Mouse (Mus musculus): ENCODE measurements around the gene Rbm47. TPM values are rescaled to one million over a fixed set of nuclear protein-coding genes. Genes with fewer than 3 reads are reported as not detected.

Rbm47 gene
- polyA plus RNA-seq, 1 experiment = 14.2 TPM

DNA sequence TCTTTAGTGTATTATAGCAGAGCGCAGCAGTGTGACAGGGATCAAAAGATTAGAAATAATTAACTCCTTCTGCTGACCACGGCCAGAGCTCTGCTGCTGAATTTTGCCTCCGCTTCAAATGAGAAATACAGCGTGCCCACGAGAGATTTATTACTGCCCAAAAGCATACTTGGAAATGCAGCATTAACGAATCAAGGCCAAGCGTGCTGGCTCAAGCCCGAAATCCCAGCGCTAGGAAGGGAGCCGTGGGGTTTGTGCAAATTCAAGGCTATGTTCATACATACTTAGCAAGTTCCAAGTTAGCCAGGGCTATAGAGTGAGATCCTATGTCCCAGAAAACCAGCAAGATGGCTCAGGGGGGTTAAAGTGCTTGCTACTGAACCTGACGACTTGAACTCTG lies 47.5 kb downstream of the Rbm47 start:
- DNase-seq (ENCODE audit: low spot score) = no peak

GRCm38 (mm10) chr5:66124931-66125330 lies 48.0 kb downstream of the Rbm47 start:
- DNase-seq (ENCODE audit: low spot score) = no peak

GRCm38 (mm10) chr5:66124089-66124400 lies 48.9 kb downstream of the Rbm47 start:
- DNase-seq (ENCODE audit: low spot score) = no peak

DNA sequence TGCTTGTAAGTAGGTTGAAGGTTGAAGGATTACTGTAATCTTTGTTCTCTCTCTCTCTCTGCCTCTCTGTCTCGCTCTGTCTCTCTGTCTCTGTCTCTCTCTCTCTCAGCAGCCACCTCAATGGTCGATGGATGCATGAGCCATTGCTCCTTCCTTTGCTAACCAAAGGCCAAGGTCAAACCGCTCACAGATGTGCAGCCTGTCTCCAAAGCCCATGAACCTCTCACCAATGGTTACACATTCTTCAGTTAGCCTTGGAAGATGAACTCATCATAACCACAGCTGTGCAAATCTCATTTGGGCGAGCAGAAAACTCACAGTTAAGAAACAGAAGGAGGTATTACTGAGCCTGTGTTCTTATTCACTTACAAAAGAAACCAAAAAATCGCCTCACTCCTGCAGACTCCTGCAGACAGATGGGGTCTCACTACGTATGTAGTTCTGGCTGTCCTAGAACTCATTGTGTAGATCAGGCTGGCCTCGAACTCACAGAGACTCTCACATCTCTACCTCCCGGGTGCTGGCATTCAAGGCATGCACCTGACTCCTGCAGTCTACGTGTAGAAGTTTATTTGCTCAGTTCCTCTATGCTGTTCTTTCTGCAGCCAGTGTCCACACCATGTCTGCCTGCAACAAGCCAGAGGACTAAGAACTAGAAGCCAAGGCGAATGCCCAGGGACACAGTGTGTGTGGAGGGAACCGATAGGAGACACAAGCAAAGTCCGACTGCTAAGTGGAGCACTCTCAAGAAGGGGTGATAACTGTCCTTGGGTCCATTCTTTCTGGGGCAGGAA lies 49.4 kb downstream of the Rbm47 start:
- no peak for DNase-seq (ENCODE audit: low spot score)

DNA sequence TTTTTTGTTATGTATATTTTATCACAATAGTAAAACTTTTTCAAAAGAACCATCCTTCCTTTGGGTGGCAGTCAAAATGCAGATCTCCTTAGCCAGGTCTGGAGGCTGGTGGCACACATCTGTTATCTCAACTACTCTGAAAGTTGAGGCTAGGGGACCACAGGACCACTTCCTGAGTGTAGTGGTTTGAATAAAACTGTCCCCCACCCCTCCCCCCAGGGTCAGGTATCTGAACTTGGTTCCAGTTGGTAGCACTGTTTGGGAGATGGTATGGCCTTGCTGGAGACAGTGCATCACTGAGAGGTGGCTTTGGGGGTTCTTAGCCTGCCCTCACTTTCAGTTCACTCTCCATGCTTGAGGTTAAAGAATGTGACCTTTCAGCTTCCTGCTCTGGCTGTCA lies 51.7 kb downstream of the Rbm47 start:
- no peak for DNase-seq (ENCODE audit: low spot score)

GRCm38 (mm10) chr5:66114751-66115150 lies 58.2 kb downstream of the Rbm47 start:
- DNase-seq (ENCODE audit: low spot score) = no peak

- no peak for DNase-seq (ENCODE audit: low spot score)
Observed at GRCm38 (mm10) chr5:66114208-66114607, 58.7 kb downstream of the Rbm47 start.

DNA sequence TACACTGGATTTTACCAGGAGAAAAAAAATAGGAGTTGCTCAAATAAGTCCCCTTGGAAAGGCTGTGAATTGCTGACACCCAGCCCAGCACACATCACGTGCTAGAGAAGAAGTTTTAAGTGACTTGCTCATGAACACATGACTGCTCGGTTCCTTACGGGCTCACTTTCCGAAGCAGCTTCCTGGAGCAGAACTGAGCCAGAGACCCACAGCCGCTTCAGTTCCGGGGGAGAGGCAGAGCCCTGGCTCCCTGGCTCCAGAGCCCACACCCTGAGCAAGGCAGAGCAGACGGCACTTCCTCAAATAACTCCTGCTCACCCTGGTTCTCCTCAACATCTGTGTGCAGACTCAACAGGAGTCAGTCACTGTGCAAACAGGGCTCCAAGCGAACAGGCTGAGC lies 60.9 kb downstream of the Rbm47 start:
- DNase-seq (ENCODE audit: low spot score) = no peak

DNA sequence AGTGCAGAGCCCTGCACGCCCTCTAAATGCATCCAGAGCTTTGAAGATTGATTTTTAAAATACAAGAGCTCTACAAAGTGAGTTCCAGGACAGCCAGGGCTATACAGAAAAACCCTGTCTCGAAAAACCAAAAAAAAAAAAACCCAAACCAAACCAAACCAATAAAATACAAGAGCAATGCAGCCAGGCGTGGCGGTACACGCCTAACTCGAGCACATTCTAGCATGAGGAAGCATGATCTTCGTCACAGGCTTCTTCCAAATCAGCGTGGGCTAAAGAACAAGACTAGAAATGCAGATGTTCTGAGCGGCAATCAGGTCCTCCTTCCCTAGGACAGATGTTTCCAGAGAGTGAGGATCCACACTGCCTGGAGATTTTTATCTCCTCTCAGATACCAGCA lies 66.5 kb downstream of the Rbm47 start:
- DNase-seq (ENCODE audit: low spot score) = no peak

GRCm38 (mm10) chr5:66105946-66106345 lies 67.0 kb downstream of the Rbm47 start:
- DNase-seq (ENCODE audit: low spot score) = no peak

DNA sequence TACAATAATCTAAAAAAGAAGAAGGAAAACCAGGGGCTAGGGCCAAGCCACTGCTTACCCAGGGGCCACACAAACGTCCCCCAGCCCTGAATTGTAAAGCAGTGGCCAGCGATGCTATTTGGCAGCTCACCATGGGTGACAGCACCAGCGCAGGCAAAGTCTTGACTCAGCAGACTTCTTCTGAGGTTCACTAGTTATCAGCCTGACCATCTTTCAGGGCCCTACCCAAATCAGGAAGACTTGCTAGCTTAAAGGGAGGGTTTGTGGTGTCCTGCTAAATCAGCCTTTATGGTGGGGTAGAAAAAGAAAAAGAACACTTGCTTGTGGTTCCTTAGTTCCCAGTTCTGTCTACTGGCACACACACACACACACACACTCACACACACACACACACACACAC lies 67.6 kb downstream of the Rbm47 start:
- no peak for DNase-seq (ENCODE audit: low spot score)

DNA sequence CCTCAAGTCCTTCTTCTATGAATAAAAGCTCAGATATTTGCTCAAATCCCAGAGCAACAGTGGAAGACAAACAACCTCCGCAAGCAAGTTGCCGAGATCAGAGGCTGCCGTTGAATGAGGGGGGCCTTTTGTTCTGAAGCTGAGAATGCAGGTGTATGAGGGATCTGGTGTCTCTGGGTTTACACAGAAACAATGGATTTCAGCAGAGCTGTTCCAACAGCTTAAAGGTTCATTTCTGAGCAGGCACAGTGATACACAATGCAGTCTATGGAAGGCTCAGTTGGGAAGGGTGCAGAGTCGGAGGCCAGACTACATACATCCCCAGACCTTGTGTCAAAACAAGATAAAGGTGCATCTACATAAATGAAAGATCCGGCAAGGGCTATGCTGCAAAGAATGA lies 69.5 kb downstream of the Rbm47 start:
- no peak for DNase-seq (ENCODE audit: low spot score)

- no peak for DNase-seq (ENCODE audit: low spot score)
Observed at GRCm38 (mm10) chr5:66102821-66103220, 70.1 kb downstream of the Rbm47 start.

GRCm38 (mm10) chr5:66101577-66101976 lies 71.3 kb downstream of the Rbm47 start:
- no peak for DNase-seq (ENCODE audit: low spot score)

- no peak for DNase-seq (ENCODE audit: low spot score)
Observed at GRCm38 (mm10) chr5:66100322-66100721, 72.6 kb downstream of the Rbm47 start.

DNA sequence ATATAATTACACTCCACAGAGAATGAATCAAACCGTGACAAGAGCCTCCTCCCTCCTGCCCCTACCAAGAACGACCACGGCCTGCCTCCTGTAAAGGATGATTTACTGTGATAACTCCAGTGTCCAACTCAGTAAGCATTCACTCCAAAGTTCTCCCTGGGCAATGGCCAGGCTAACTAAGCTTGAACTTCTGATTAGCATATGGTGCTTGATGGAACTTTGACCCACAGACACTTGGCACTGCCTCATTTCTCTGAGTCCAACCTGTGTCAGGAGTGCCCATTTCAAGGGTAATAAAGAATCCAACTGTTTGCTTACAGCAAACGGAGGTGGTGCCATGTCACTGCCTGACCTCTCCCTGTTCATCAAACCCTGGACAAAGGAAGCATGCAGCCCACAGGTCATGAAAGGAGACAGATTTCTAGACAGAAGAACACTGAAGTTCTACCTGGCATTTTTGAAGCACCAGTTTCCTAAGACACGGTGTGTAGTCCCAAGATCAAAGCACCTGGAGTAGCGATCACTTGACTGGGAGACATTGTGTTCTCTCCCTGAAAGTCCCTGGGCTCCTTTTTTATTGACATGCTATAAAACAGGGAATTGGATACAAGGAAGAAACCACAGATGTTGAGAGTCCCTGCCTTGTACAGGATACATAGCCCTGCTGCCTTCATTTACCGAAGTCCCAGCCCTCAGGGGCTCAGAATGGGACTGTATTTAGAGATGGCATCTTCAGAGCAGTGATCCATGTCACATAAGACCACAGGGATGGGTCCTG lies 74.6 kb downstream of the Rbm47 start:
- no peak for DNase-seq (ENCODE audit: low spot score)

- DNase-seq (ENCODE audit: low spot score) = no peak
Observed at GRCm38 (mm10) chr5:66096081-66096480, 76.8 kb downstream of the Rbm47 start.

- DNase-seq (ENCODE audit: low spot score) = no peak
Observed at GRCm38 (mm10) chr5:66095166-66095565, 77.8 kb downstream of the Rbm47 start.

GRCm38 (mm10) chr5:66090037-66090436 lies 82.9 kb downstream of the Rbm47 start:
- no peak for DNase-seq (ENCODE audit: low spot score)

- no peak for DNase-seq (ENCODE audit: low spot score)
Observed at GRCm38 (mm10) chr5:66089600-66089999, 83.3 kb downstream of the Rbm47 start.

DNA sequence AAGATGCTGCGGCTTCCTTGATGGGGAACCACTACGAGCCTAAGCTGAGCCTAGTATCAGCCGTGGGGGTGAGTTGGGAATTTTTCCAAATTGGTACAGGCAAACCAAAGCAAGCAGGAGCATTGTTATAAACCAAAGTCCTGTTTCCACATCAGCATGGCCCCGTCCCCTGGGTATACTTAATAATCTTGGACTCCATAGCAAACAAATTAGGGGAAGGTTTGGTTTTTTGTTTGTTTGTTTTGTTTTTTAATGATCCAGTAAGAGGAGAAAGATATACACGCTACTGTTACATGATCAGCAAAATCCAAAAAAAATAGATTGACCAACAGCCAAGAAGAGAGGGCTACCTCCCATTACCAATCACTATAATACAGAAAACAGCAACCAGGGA lies 84.0 kb downstream of the Rbm47 start:
- DNase-seq (ENCODE audit: low spot score) = no peak

DNA sequence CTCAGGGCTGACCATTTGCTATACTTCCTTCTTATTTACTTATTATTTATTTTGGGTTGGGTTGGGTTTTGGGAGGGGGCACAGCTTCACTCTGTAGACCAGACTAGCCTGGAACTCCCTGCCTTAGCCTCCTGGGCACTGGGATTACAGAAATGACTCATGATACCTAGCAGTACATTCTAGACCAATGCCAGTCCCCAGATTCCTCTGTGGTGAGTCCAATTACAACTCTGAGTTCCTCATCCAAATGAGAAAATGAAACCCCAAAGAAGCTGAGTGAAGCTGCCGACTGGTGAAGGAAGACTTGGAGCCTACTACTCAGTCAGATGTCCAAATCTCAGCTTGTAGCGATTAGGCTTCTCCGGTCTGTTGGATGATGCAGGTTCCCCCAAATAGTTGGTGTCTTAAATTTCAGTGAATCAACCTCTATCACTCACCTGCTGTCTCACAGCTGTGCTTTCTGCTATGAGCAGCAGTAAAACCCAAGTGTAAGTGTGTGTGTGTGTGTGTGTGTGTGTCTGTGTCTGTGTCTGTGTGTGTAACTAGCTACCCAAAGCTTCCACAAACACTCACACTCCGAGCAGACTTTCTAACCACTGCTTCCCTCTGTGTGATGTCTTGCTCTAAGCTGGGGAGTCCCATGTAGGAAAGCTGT lies 84.5 kb downstream of the Rbm47 start:
- no peak for DNase-seq (ENCODE audit: low spot score)

GRCm38 (mm10) chr5:66086952-66087351 lies 86.0 kb downstream of the Rbm47 start:
- no peak for DNase-seq (ENCODE audit: low spot score)
